Mouse (Mus musculus): ENCODE measurements around the gene Arhgef25.

DNA sequence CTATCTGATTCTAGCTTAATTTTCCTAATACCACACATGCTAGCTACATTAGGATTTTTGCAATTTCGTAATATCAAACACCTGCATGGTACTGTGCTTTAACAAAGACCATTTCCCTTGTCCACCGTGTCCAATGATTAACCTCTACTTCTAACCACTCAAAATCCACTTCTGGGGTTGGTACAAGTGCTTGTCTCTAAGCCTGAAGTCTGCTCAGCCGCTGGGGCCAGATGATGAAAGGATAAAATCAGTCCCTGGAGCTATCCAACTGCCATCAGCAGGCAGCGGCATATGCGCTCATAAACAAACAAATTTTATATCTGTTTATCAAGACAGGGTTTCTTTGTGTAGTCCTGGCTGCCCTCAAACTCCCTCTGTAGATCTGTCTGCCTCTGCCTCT is 14.7 kb upstream of the Arhgef25 start:
- no peak for TF ChIP-seq POLR2A (IDR thresholded peaks at IDR 0.05; ENCODE audit: low read depth, low read length)
- TF ChIP-seq CTCF (IDR thresholded peaks at IDR 0.05; ENCODE audit: extremely low read depth, insufficient read depth, insufficient read length, insufficient replicate concordance) = no peak

All from spleen, adult 2 months (tissue).